Mouse (Mus musculus): Measurements from ENCODE around the gene Zfp595. TPM values are rescaled to one million over a fixed set of nuclear protein-coding genes. Genes with fewer than 3 reads are reported as not detected.

Gene Zfp595
- total and polyA plus RNA-seq, 3 experiments = 4.6 to 10.1 (median 6.4) TPM

DNA sequence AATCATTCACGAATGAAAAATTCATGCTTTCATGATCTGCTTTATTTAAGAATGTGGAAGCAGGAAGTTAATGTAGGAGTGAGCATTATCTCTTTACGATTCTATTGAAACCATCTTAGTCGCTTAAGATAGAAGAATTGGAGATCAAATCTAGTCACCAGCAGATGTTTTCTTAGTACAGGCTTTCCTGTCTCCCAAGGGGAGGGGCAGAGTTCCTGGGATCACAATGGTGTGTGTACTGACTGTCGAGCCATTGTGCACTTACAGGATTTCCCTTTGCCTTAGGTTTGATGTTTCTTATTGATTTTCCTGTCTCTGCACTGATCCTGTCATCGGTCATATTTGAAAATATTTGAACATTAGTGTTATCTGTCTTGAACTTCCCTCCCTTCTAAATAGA, 25.7 kb downstream of the Zfp595 start:
- Histone ChIP-seq H3K79me2 (replicated peaks; ENCODE audit: control insufficient read depth, extremely low read depth, insufficient read depth, poor library complexity, severe bottlenecking) (0 out of 2 replicates have a peak, but pooled peaks cover 2% of the 10 kb centered on the region), H3K4me2 (ENCODE audit: insufficient read depth, low read depth, poor library complexity, severe bottlenecking) (peak overlapping the region; percentile 77; the same call in 1 of the 2 replicates), H3K9me3 (replicated peaks; ENCODE audit: low read length) (no peaks in the 10 kb centered on the region), H3K36me3 (replicated peaks in 1 of 2; ENCODE audit: control insufficient read depth in 1 of 2, insufficient read depth in 1 of 2, low read length in 1 of 2) (peaks cover 0 to 6% of the 10 kb centered on the region in 2 experiments), H3K27me3 (replicated peaks) (no peaks in the 10 kb centered on the region), H3K4me3 (replicated peaks in 1 of 3; ENCODE audit: low read depth in 2 of 3, low read length in 2 of 3, poor library complexity in 1 of 3) (peak overlapping the region in 2 of 3 experiments; percentile 85 to 88), H3K4me1 (ENCODE audit: control insufficient read depth in 1 of 2, insufficient read depth in 2 of 2) (peaks cover 0 to 9% of the 10 kb centered on the region in 2 experiments; a peak in 2 of 4 replicates), H3K9ac (ENCODE audit: insufficient read depth, low read depth) (peak overlapping the region; percentile 29; the same call in 1 of the 2 replicates), H3K27ac (ENCODE audit: insufficient read depth, low read depth) (no peak overlapping the region)
- no peak for DNase-seq (ENCODE audit: extremely low read depth)
- TF ChIP-seq USF2 (conservative IDR thresholded peaks at IDR 0.05; ENCODE audit: low read depth, low read length) = no peak
- no peak for TF ChIP-seq TBP (conservative IDR thresholded peaks at IDR 0.05; ENCODE audit: low read depth, low read length)
- TF ChIP-seq HCFC1 (IDR thresholded peaks at IDR 0.05; ENCODE audit: low read depth, low read length) = no peak
- TF ChIP-seq MAZ (IDR thresholded peaks at IDR 0.05; ENCODE audit: low read depth, low read length) = no peak
- no peak for TF ChIP-seq PAX5 (IDR thresholded peaks at IDR 0.05; ENCODE audit: low read length)
- TF ChIP-seq RAD21 (IDR thresholded peaks at IDR 0.05; ENCODE audit: low read depth, low read length) = no peak
- TF ChIP-seq RCOR1 (conservative IDR thresholded peaks at IDR 0.05; ENCODE audit: low read depth, low read length) = no peak
- TF ChIP-seq ZMIZ1 (IDR thresholded peaks at IDR 0.05; ENCODE audit: low read depth, low read length) = no peak
- TF ChIP-seq MXI1 (IDR thresholded peaks at IDR 0.05; ENCODE audit: low read depth, low read length) = no peak
- dilution Hi-C loops (cut with MboI; ENCODE audit: extremely low pct_ligation_motif_present, extremely low pct_unique_long_range_greater_than_20kb, low sequenced_read_pairs) (no loop called here), in situ Hi-C loops (cut with MboI; ENCODE audit: low pct_ligation_motif_present, low pct_unique_long_range_greater_than_20kb, low sequenced_read_pairs) (no loop called here)

GRCm38 (mm10) chr13:67305822-67306672, 26.3 kb downstream of the Zfp595 start, which contains the start of gene Zfp457:
Zfp457 (minus strand) TSS chr13:67306485.
- dilution Hi-C loops (cut with MboI; ENCODE audit: extremely low pct_ligation_motif_present, extremely low pct_unique_long_range_greater_than_20kb, low sequenced_read_pairs) (no loop called here), in situ Hi-C loops (cut with MboI; ENCODE audit: low pct_ligation_motif_present, low pct_unique_long_range_greater_than_20kb, low sequenced_read_pairs) (no loop called here)
- H3K4me1 ChIP-seq (ENCODE audit: control insufficient read depth in 1 of 2, insufficient read depth in 2 of 2) = peaks cover 0 to 9% of the 10 kb centered on the region in 2 experiments; a peak in 2 of 4 replicates
- DNase-seq (ENCODE audit: extremely low read depth) = peak; percentile 92
- no peaks in the 10 kb centered on the region for H3K9me3 ChIP-seq (replicated peaks; ENCODE audit: low read length)
- peaks cover 0 to 6% of the 10 kb centered on the region in 2 experiments for H3K36me3 ChIP-seq (replicated peaks in 1 of 2; ENCODE audit: control insufficient read depth in 1 of 2, insufficient read depth in 1 of 2, low read length in 1 of 2)
- H3K27ac ChIP-seq (ENCODE audit: insufficient read depth, low read depth) = peak within 1 kb of the TSS; percentile 1; the same call in 1 of the 2 replicates
- peak within 1 kb of the TSS; percentile 85 to 91 (median 88) for H3K4me3 ChIP-seq (replicated peaks in 1 of 3; ENCODE audit: low read depth in 2 of 3, low read length in 2 of 3, poor library complexity in 1 of 3)
- H3K79me2 ChIP-seq (replicated peaks; ENCODE audit: control insufficient read depth, extremely low read depth, insufficient read depth, poor library complexity, severe bottlenecking) = 0 out of 2 replicates have a peak, but pooled peaks cover 2% of the 10 kb centered on the region
- peak within 1 kb of the TSS; percentile 86 for H3K4me2 ChIP-seq (ENCODE audit: insufficient read depth, low read depth, poor library complexity, severe bottlenecking)
- H3K27me3 ChIP-seq (replicated peaks) = no peaks in the 10 kb centered on the region
- peak within 1 kb of the TSS; percentile 29 for H3K9ac ChIP-seq (ENCODE audit: insufficient read depth, low read depth)
- TF ChIP-seq SIN3A (IDR thresholded peaks at IDR 0.05; ENCODE audit: low read length) (peak; percentile 93), UBTF (IDR thresholded peaks at IDR 0.05; ENCODE audit: low read depth, low read length) (no peak), ETS1 (conservative IDR thresholded peaks at IDR 0.05; ENCODE audit: low read depth, low read length) (no peak), E2F4 (IDR thresholded peaks at IDR 0.05; ENCODE audit: insufficient replicate concordance, low read depth, low read length) (peak; percentile 11; the same call in 1 of the 2 replicates), USF1 (IDR thresholded peaks at IDR 0.05; ENCODE audit: low read depth, low read length) (no peak), TBP (conservative IDR thresholded peaks at IDR 0.05; ENCODE audit: low read depth, low read length) (peak; percentile 89), RCOR1 (conservative IDR thresholded peaks at IDR 0.05; ENCODE audit: low read depth, low read length) (no peak), POLR2AphosphoS2 (IDR thresholded peaks at IDR 0.05; ENCODE audit: low read depth, low read length) (peak; percentile 54; the same call in 1 of the 2 replicates), ZKSCAN1 (IDR thresholded peaks at IDR 0.05; ENCODE audit: borderline replicate concordance, low read depth, low read length) (no peak), ZNF384 (IDR thresholded peaks at IDR 0.05; ENCODE audit: low read depth, low read length) (no peak), KAT2A (IDR thresholded peaks at IDR 0.05; ENCODE audit: insufficient replicate concordance, low read length) (peak; percentile 94; the same call in 1 of the 2 replicates), MAZ (IDR thresholded peaks at IDR 0.05; ENCODE audit: low read depth, low read length) (no peak), JUND (conservative IDR thresholded peaks at IDR 0.05; ENCODE audit: low read depth, low read length) (peak; percentile 69), GABPA (IDR thresholded peaks at IDR 0.05; ENCODE audit: insufficient replicate concordance, low read depth, low read length) (peak; percentile 56; the same call in 1 of the 2 replicates), JUN (IDR thresholded peaks at IDR 0.05; ENCODE audit: insufficient read depth, low read depth, low read length) (peak; percentile 35; the same call in 1 of the 2 replicates), TCF12 (IDR thresholded peaks at IDR 0.05; ENCODE audit: low read depth, low read length) (peak; percentile 57), MAFK (IDR thresholded peaks at IDR 0.05; ENCODE audit: insufficient replicate concordance, low read length) (no peak), SMC3 (IDR thresholded peaks at IDR 0.05; ENCODE audit: low read depth, low read length) (no peak), HCFC1 (IDR thresholded peaks at IDR 0.05; ENCODE audit: low read depth, low read length) (peak; percentile 98), NRF1 (IDR thresholded peaks at IDR 0.05; ENCODE audit: low read depth, low read length) (no peak), CHD2 (IDR thresholded peaks at IDR 0.05; ENCODE audit: low read length) (peak; percentile 35; the same call in 1 of the 2 replicates), IRF4 (IDR thresholded peaks at IDR 0.05; ENCODE audit: low read depth, low read length) (no peak; the same call in 1 of the 2 replicates), MXI1 (IDR thresholded peaks at IDR 0.05; ENCODE audit: low read depth, low read length) (peak; percentile 89), CHD1 (IDR thresholded peaks at IDR 0.05; ENCODE audit: low read depth, low read length) (no peak)
